Mouse (Mus musculus): ENCODE results near the gene Fsd1. TPM values are rescaled to one million over a fixed set of nuclear protein-coding genes. Genes with fewer than 3 reads are reported as not detected.

Fsd1 gene
- total RNA-seq, 1 experiment from 2014 or later = not detected

- ATAC-seq (replicated peaks; ENCODE audit: insufficient number of reproducible peaks, low FRiP score, low TSS enrichment, poor library complexity, severe bottlenecking) = no peak
Observed at GRCm38 (mm10) chr17:55959946-55960740, 26.2 kb upstream of the Fsd1 start.

GRCm38 (mm10) chr17:55960791-55961190 lies 25.5 kb upstream of the Fsd1 start:
- no peak for ATAC-seq (replicated peaks; ENCODE audit: insufficient number of reproducible peaks, low FRiP score, low TSS enrichment, poor library complexity, severe bottlenecking)

GRCm38 (mm10) chr17:55961631-55962030 lies 24.7 kb upstream of the Fsd1 start:
- no peak for ATAC-seq (replicated peaks; ENCODE audit: insufficient number of reproducible peaks, low FRiP score, low TSS enrichment, poor library complexity, severe bottlenecking)

- ATAC-seq (replicated peaks; ENCODE audit: insufficient number of reproducible peaks, low FRiP score, low TSS enrichment, poor library complexity, severe bottlenecking) = no peak
Observed at GRCm38 (mm10) chr17:55963171-55963570, 23.1 kb upstream of the Fsd1 start.

GRCm38 (mm10) chr17:55964496-55964895 lies 21.8 kb upstream of the Fsd1 start:
- no peak for ATAC-seq (replicated peaks; ENCODE audit: insufficient number of reproducible peaks, low FRiP score, low TSS enrichment, poor library complexity, severe bottlenecking)

GRCm38 (mm10) chr17:55964996-55965395 lies 21.3 kb upstream of the Fsd1 start:
- no peak for ATAC-seq (replicated peaks; ENCODE audit: insufficient number of reproducible peaks, low FRiP score, low TSS enrichment, poor library complexity, severe bottlenecking)

- ATAC-seq (replicated peaks; ENCODE audit: insufficient number of reproducible peaks, low FRiP score, low TSS enrichment, poor library complexity, severe bottlenecking) = no peak
Observed at GRCm38 (mm10) chr17:55967186-55967585, 19.1 kb upstream of the Fsd1 start.

- no peak for ATAC-seq (replicated peaks; ENCODE audit: insufficient number of reproducible peaks, low FRiP score, low TSS enrichment, poor library complexity, severe bottlenecking)
Observed at GRCm38 (mm10) chr17:55968210-55968609, 18.1 kb upstream of the Fsd1 start.

- ATAC-seq (replicated peaks; ENCODE audit: insufficient number of reproducible peaks, low FRiP score, low TSS enrichment, poor library complexity, severe bottlenecking) = no peak
Observed at GRCm38 (mm10) chr17:55969560-55969959, 16.7 kb upstream of the Fsd1 start.

GRCm38 (mm10) chr17:55969966-55970891 lies 16.1 kb upstream of the Fsd1 start, which contains the start of gene Shd:
Gene Shd, plus strand, starts transcription at chr17:55970467.
- no peak for ATAC-seq (replicated peaks; ENCODE audit: insufficient number of reproducible peaks, low FRiP score, low TSS enrichment, poor library complexity, severe bottlenecking)

- no peak for ATAC-seq (replicated peaks; ENCODE audit: insufficient number of reproducible peaks, low FRiP score, low TSS enrichment, poor library complexity, severe bottlenecking)
Observed at GRCm38 (mm10) chr17:55971453-55971852, 14.9 kb upstream of the Fsd1 start.

GRCm38 (mm10) chr17:55976255-55976862 lies 9.9 kb upstream of the Fsd1 start:
- ATAC-seq (replicated peaks; ENCODE audit: insufficient number of reproducible peaks, low FRiP score, low TSS enrichment, poor library complexity, severe bottlenecking) = peak; percentile 69; the same call in 1 of the 2 replicates

- no peak for ATAC-seq (replicated peaks; ENCODE audit: insufficient number of reproducible peaks, low FRiP score, low TSS enrichment, poor library complexity, severe bottlenecking)
Observed at GRCm38 (mm10) chr17:55977301-55977700, 9.0 kb upstream of the Fsd1 start.

- ATAC-seq (replicated peaks; ENCODE audit: insufficient number of reproducible peaks, low FRiP score, low TSS enrichment, poor library complexity, severe bottlenecking) = no peak
Observed at GRCm38 (mm10) chr17:55990278-55990898, 4.1 kb downstream of the Fsd1 start.

GRCm38 (mm10) chr17:55996007-55996406 lies 9.7 kb downstream of the Fsd1 start:
- ATAC-seq (replicated peaks; ENCODE audit: insufficient number of reproducible peaks, low FRiP score, low TSS enrichment, poor library complexity, severe bottlenecking) = no peak

- ATAC-seq (replicated peaks; ENCODE audit: insufficient number of reproducible peaks, low FRiP score, low TSS enrichment, poor library complexity, severe bottlenecking) = no peak
Observed at GRCm38 (mm10) chr17:55999794-56000499, 13.6 kb downstream of the Fsd1 start.

- ATAC-seq (replicated peaks; ENCODE audit: insufficient number of reproducible peaks, low FRiP score, low TSS enrichment, poor library complexity, severe bottlenecking) = no peak
Observed at GRCm38 (mm10) chr17:56003000-56003399, 16.7 kb downstream of the Fsd1 start.

- no peak for ATAC-seq (replicated peaks; ENCODE audit: insufficient number of reproducible peaks, low FRiP score, low TSS enrichment, poor library complexity, severe bottlenecking)
Observed at GRCm38 (mm10) chr17:56005415-56006061, 19.2 kb downstream of the Fsd1 start, which contains the start of the genes Stap2 and Mpnd. Gene Stap2, minus strand, starts transcription at chr17:56005584. Gene Mpnd, plus strand, starts transcription at chr17:56005711.

Measured in monocyte, adult 5-6 weeks (primary cell).